Mouse (Mus musculus) olfactory bulb, adult 2 months (tissue): ENCODE results near the gene AI593442.

Experiments used
- CTCF ChIP-seq: fragments of 200-500 bp; IDR thresholded peaks from 2 replicates; pipeline ENCODE4 v1.5.1; 2012; ENCODE audit warnings: low read depth, mild to moderate bottlenecking, low read length, moderate library complexity; ENCODE audit not compliant: insufficient read depth
- POLR2A ChIP-seq: fragments of 200-500 bp; IDR thresholded peaks from 2 replicates; pipeline ENCODE4 v1.6.1; 2012; ENCODE audit warnings: mild to moderate bottlenecking, low read depth, low read length, moderate library complexity; ENCODE audit not compliant: insufficient read depth

- TF ChIP-seq POLR2A (no peak), CTCF (no peak)
Measured at GRCm38 (mm10) chr9:52676587-52676986, 3.0 kb downstream of the AI593442 start.
